Mouse (Mus musculus) myocyte (in vitro differentiated cells): ENCODE results near the gene Polr3k.

Experiments
- E2F4 ChIP-seq: IDR thresholded peaks from one replicate; pipeline ENCODE4 v1.6.1; 2011; ENCODE audit warnings: mild to moderate bottlenecking, control low read depth, moderate library complexity; ENCODE audit not compliant: insufficient read depth
- POLR2A ChIP-seq: IDR thresholded peaks from one replicate; pipeline ENCODE4 v1.6.1; 2011; ENCODE audit warnings: low read depth, mild to moderate bottlenecking, control low read depth, moderate library complexity; ENCODE audit not compliant: insufficient read length
- POLR2AphosphoS2 ChIP-seq: IDR thresholded peaks from one replicate; pipeline ENCODE4 v1.6.1; 2011; ENCODE audit warnings: low read depth, control low read depth; ENCODE audit not compliant: insufficient read length
- USF1 ChIP-seq: IDR thresholded peaks from one replicate; pipeline ENCODE4 v1.6.1; 2011; ENCODE audit warnings: low read depth, mild to moderate bottlenecking, control low read depth, moderate library complexity

DNA sequence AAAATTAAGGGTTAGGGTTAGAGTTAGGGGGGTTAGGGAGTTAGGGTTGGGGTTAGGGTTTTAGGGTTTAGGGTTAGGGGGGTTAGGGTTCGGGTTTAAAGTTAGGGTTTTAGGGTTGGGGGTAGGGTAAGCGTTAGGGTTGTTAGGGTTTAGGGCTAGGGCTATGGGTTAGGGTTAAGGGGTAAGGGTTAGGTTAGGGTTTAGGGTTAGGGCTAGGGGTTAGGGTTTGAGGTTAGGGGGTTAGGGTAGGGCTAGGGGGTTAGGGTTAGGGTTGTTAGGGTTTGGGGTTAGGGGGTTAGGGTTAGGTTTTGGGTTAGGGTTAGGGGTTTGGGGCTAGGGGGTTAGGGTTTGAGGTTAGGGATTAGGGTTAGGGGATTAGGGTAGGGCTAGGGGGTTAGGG, 6.9 kb downstream of the Polr3k start:
- no peak for TF ChIP-seq USF1
- TF ChIP-seq POLR2A: no peak
- no peak for TF ChIP-seq E2F4
- no peak for TF ChIP-seq POLR2AphosphoS2
